In the genomic region with DNA sequence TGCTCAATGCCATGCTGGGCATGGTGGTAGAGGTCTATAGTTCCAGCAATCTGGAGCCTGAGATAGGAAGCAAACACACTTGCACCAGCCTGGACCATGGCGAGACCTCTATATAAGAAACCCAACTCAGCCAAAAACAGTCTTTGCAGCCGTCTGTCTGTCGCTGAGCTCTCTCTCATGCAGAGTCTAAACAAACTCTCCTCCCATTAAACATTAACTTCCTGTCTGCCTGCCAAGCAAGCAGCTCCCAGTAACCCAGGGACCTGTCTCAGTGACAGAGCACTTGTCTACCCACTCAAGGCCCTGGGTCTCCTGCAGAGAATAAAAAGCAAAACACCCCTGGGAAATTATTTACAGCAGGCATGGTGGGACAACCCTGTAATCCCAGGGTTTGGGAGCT, we compare ENCODE assay signal across 15 mouse cellular contexts. TPM values are rescaled to one million over a fixed set of nuclear protein-coding genes. Genes with fewer than 3 reads are reported as not detected.
DNase-seq lines count a peak whose midpoint lies in the region; ATAC-seq lines count a peak whose summit lies in the region.
"Had no signal": no experiment of that assay in that cellular context is flagged by ENCODE, and none has a peak within 500 bp of the region (broad histone marks: within the 10 kb centered on the region; RNA-seq: fewer than 3 reads in every experiment).

No protein-coding gene starts in this region.

- no peaks in the 10 kb centered on the region for H3K27me3 ChIP-seq in liver, embryonic 15.5 days
- no peaks in the 10 kb centered on the region for H3K27me3 ChIP-seq in liver, embryonic 16.5 days (ENCODE audit: control insufficient read depth, insufficient read depth, low read depth, low read length)
- H3K27me3 ChIP-seq: hindbrain, embryonic 12.5 days; neural tube, embryonic 13.5 days had no signal

- DNase-seq in liver (no peak), adipocyte (ENCODE audit: low spot score) (no peak)
- peak; percentile 87 for DNase-seq in kidney, adult 9 months
- peak; percentile 61 for DNase-seq in lung, postnatal 36 days
- no peak for DNase-seq in left cerebral cortex, adult 11 months (ENCODE audit: low spot score)
- DNase-seq in neural tube, embryonic 10.5 days (ENCODE audit: extremely low spot score, low spot score) = no peak
- DNase-seq: cerebellum, adult 8-10 months; gastrocnemius, adult 2 months; heart, postnatal 10 days; thymus, postnatal 14 days had no signal

- no peak overlapping the region for H3K4me2 ChIP-seq in liver, embryonic 15.5 days
- no peak overlapping the region for H3K4me2 ChIP-seq in liver, embryonic 16.5 days (ENCODE audit: low read depth, low read length)
- H3K4me2 ChIP-seq: hindbrain, embryonic 12.5 days; neural tube, embryonic 13.5 days had no signal

- H3K36me3 ChIP-seq in liver, embryonic 15.5 days (replicated peaks) = peaks cover 91% of the 10 kb centered on the region
- H3K36me3 ChIP-seq in liver, embryonic 16.5 days (ENCODE audit: control insufficient read depth, insufficient read depth) = peaks cover 52% of the 10 kb centered on the region

- H3K9me3 ChIP-seq in liver, embryonic 15.5 days (replicated peaks) = no peaks in the 10 kb centered on the region
- no peaks in the 10 kb centered on the region for H3K9me3 ChIP-seq in liver, embryonic 16.5 days (replicated peaks; ENCODE audit: control insufficient read depth, low read length)
- H3K9me3 ChIP-seq: hindbrain, embryonic 12.5 days; neural tube, embryonic 13.5 days had no signal

- peaks cover 19% of the 10 kb centered on the region for H3K4me1 ChIP-seq in liver, embryonic 15.5 days (replicated peaks)
- peaks cover 9% of the 10 kb centered on the region for H3K4me1 ChIP-seq in liver, embryonic 16.5 days (ENCODE audit: control insufficient read depth, low read depth, low read length)
- H3K4me1 ChIP-seq: hindbrain, embryonic 12.5 days; neural tube, embryonic 13.5 days had no signal

- ATAC-seq in liver, embryonic 15.5 days (ENCODE audit: insufficient read depth) = peak; percentile 21; the same call in 1 of the 2 replicates
- ATAC-seq in liver, embryonic 16.5 days (ENCODE audit: low read depth) = peak; percentile 70

- 69% methylated on average over 3 of the region's 3 CpGs for WGBS in liver, embryonic 15.5 days (ENCODE audit: insufficient replicate concordance)
- 65% methylated on average over 3 of the region's 3 CpGs for WGBS in liver, embryonic 16.5 days (ENCODE audit: insufficient replicate concordance)

- H3K27ac ChIP-seq in liver, embryonic 15.5 days (replicated peaks) = no peak overlapping the region
- H3K27ac ChIP-seq in liver, embryonic 16.5 days (ENCODE audit: low read length) = no peak overlapping the region
- H3K27ac ChIP-seq: gastrocnemius, adult 2 months; hindbrain, embryonic 12.5 days; liver, embryonic 14.5 days; neural tube, embryonic 13.5 days had no signal

- no peak overlapping the region for H3K4me3 ChIP-seq in liver, embryonic 15.5 days (replicated peaks)
- no peak overlapping the region for H3K4me3 ChIP-seq in liver, embryonic 16.5 days (ENCODE audit: low read depth, low read length)
- H3K4me3 ChIP-seq: gastrocnemius, adult 2 months; hindbrain, embryonic 12.5 days; neural tube, embryonic 13.5 days had no signal

- H3K9ac ChIP-seq in liver, embryonic 15.5 days = no peak overlapping the region
- H3K9ac ChIP-seq in liver, embryonic 16.5 days (ENCODE audit: low read depth, low read length) = no peak overlapping the region
- H3K9ac ChIP-seq: hindbrain, embryonic 12.5 days; liver, embryonic 14.5 days; neural tube, embryonic 13.5 days had no signal

RNA-seq across cellular contexts. Expression of gene Ldlr, which starts 13.3 kb away (rescaled TPM):
- 24.5 and 24.6 TPM in 2 replicates for polyA plus RNA-seq in liver, embryonic 15.5 days (2015; fragmentation: Nextera tagmentation; extraction: Ambion mirVana)
- polyA plus RNA-seq in liver, embryonic 16.5 days (2015; fragmentation: Nextera tagmentation; extraction: Ambion mirVana) = 23.9 and 29.3 TPM in 2 replicates

RNA-seq across cellular contexts. Expression of gene Spc24, which starts 23.5 kb away (rescaled TPM):
- 76.8 and 82.2 TPM in 2 replicates for polyA plus RNA-seq in liver, embryonic 15.5 days (2015; fragmentation: Nextera tagmentation; extraction: Ambion mirVana)
- 68.0 and 75.7 TPM in 2 replicates for polyA plus RNA-seq in liver, embryonic 16.5 days (2015; fragmentation: Nextera tagmentation; extraction: Ambion mirVana)

Comparison
In these comparisons a context has a peak if more than half of its experiments do, and no peak if none do; other contexts are left out.
1. DNase-seq: peak in kidney, adult 9 months (single experiment) and lung, postnatal 36 days (single experiment); none in liver (single experiment), left cerebral cortex, adult 11 months (single experiment), adipocyte (single experiment) and neural tube, embryonic 10.5 days (single experiment).